Comparison of ENCODE assay signal across 11 mouse cellular contexts in genomic region chr6:108435467-108435866, GRCm38 (mm10).
DNase-seq lines count a peak whose midpoint lies in the region; ATAC-seq and TF ChIP-seq lines count a peak whose summit lies in the region.
"Had no signal": no experiment of that assay in that cellular context is flagged by ENCODE, and none has a peak within 500 bp of the region (broad histone marks: within the 10 kb centered on the region; RNA-seq: fewer than 3 reads in every experiment).

No protein-coding gene starts in this region.

- no peak for TF ChIP-seq CTCF in olfactory bulb, adult 2 months (IDR thresholded peaks at IDR 0.05; ENCODE audit: insufficient read depth, low read depth, low read length)

- peak overlapping the region; percentile 48 for H3K27ac ChIP-seq in hindbrain, embryonic 13.5 days
- no peak overlapping the region; the same call in 1 of the 2 replicates for H3K27ac ChIP-seq in hindbrain, embryonic 14.5 days
- H3K27ac ChIP-seq in midbrain, embryonic 14.5 days (replicated peaks; ENCODE audit: low read depth, low read length), result peak overlapping the region; percentile 17; the same call in 1 of the 2 replicates
- no peak overlapping the region for H3K27ac ChIP-seq in midbrain, embryonic 11.5 days (ENCODE audit: low read depth, low read length)
- H3K27ac ChIP-seq in embryonic facial prominence, embryonic 12.5 days, result peak overlapping the region; percentile 31; the same call in 1 of the 2 replicates
- peak overlapping the region; percentile 91 for H3K27ac ChIP-seq in olfactory bulb, adult 2 months (ENCODE audit: insufficient read depth, low read depth, low read length)
- H3K27ac ChIP-seq: intestine, embryonic 15.5 days; stomach, embryonic 15.5 days had no signal

- no peak overlapping the region for H3K9ac ChIP-seq in hindbrain, embryonic 13.5 days
- H3K9ac ChIP-seq in hindbrain, embryonic 14.5 days, result no peak overlapping the region
- no peak overlapping the region for H3K9ac ChIP-seq in midbrain, embryonic 14.5 days (replicated peaks; ENCODE audit: low read length)
- no peak overlapping the region for H3K9ac ChIP-seq in midbrain, embryonic 11.5 days (ENCODE audit: low read length)
- H3K9ac ChIP-seq in embryonic facial prominence, embryonic 12.5 days, result no peak overlapping the region
- H3K9ac ChIP-seq: intestine, embryonic 15.5 days; stomach, embryonic 15.5 days had no signal

- no peak for TF ChIP-seq POLR2A in olfactory bulb, adult 2 months (IDR thresholded peaks at IDR 0.05; ENCODE audit: insufficient read depth, low read depth, low read length)

- no peaks in the 10 kb centered on the region for H3K9me3 ChIP-seq in hindbrain, embryonic 13.5 days
- H3K9me3 ChIP-seq in hindbrain, embryonic 14.5 days (ENCODE audit: control insufficient read depth, low read length), result no peaks in the 10 kb centered on the region
- H3K9me3 ChIP-seq in midbrain, embryonic 14.5 days (ENCODE audit: control insufficient read depth, low read length), result no peaks in the 10 kb centered on the region
- H3K9me3 ChIP-seq in midbrain, embryonic 11.5 days (ENCODE audit: control insufficient read depth, low read length), result no peaks in the 10 kb centered on the region
- H3K9me3 ChIP-seq in embryonic facial prominence, embryonic 12.5 days, result no peaks in the 10 kb centered on the region
- H3K9me3 ChIP-seq: intestine, embryonic 15.5 days; stomach, embryonic 15.5 days had no signal

- WGBS in hindbrain, embryonic 13.5 days, result 51% methylated on average over 6 of the region's 6 CpGs
- 57% methylated on average over 6 of the region's 6 CpGs for WGBS in hindbrain, embryonic 14.5 days
- 56% methylated on average over 6 of the region's 6 CpGs for WGBS in midbrain, embryonic 14.5 days
- WGBS in midbrain, embryonic 11.5 days, result 63% methylated on average over 6 of the region's 6 CpGs
- WGBS in embryonic facial prominence, embryonic 12.5 days, result 57% methylated on average over 6 of the region's 6 CpGs
- WGBS in olfactory bulb, adult 2 months, result 47% methylated on average over 6 of the region's 6 CpGs

- no peak overlapping the region for H3K4me2 ChIP-seq in hindbrain, embryonic 13.5 days
- no peak overlapping the region for H3K4me2 ChIP-seq in hindbrain, embryonic 14.5 days (replicated peaks)
- H3K4me2 ChIP-seq in midbrain, embryonic 14.5 days (ENCODE audit: low read length), result no peak overlapping the region
- no peak overlapping the region for H3K4me2 ChIP-seq in midbrain, embryonic 11.5 days
- H3K4me2 ChIP-seq in embryonic facial prominence, embryonic 12.5 days (replicated peaks), result no peak overlapping the region
- H3K4me2 ChIP-seq: intestine, embryonic 15.5 days; stomach, embryonic 15.5 days had no signal

- no peaks in the 10 kb centered on the region for H3K27me3 ChIP-seq in hindbrain, embryonic 13.5 days
- H3K27me3 ChIP-seq in hindbrain, embryonic 14.5 days (ENCODE audit: control insufficient read depth, insufficient read depth, low read length), result no peaks in the 10 kb centered on the region
- no peaks in the 10 kb centered on the region for H3K27me3 ChIP-seq in midbrain, embryonic 14.5 days (ENCODE audit: control insufficient read depth, insufficient read depth, low read length)
- H3K27me3 ChIP-seq in midbrain, embryonic 11.5 days (ENCODE audit: control insufficient read depth, insufficient read depth, low read length), result no peaks in the 10 kb centered on the region
- no peaks in the 10 kb centered on the region for H3K27me3 ChIP-seq in embryonic facial prominence, embryonic 12.5 days
- H3K27me3 ChIP-seq: intestine, embryonic 15.5 days; stomach, embryonic 15.5 days had no signal

- no peaks in the 10 kb centered on the region for H3K36me3 ChIP-seq in hindbrain, embryonic 13.5 days
- no peaks in the 10 kb centered on the region for H3K36me3 ChIP-seq in hindbrain, embryonic 14.5 days (replicated peaks; ENCODE audit: control insufficient read depth, insufficient read depth)
- no peaks in the 10 kb centered on the region for H3K36me3 ChIP-seq in midbrain, embryonic 14.5 days (ENCODE audit: control insufficient read depth, insufficient read depth, low read length)
- H3K36me3 ChIP-seq in midbrain, embryonic 11.5 days (ENCODE audit: control insufficient read depth, insufficient read depth, low read length), result peaks cover 2% of the 10 kb centered on the region; the same call in 1 of the 2 replicates
- H3K36me3 ChIP-seq in embryonic facial prominence, embryonic 12.5 days, result no peaks in the 10 kb centered on the region

- peak; percentile 54; the same call in 1 of the 2 replicates for ATAC-seq in hindbrain, embryonic 13.5 days (ENCODE audit: low FRiP score)
- no peak for ATAC-seq in hindbrain, embryonic 14.5 days (ENCODE audit: low FRiP score)
- no peak for ATAC-seq in midbrain, embryonic 14.5 days (ENCODE audit: low FRiP score, low TSS enrichment)
- ATAC-seq in midbrain, embryonic 11.5 days (ENCODE audit: low FRiP score), result no peak
- ATAC-seq in embryonic facial prominence, embryonic 12.5 days (ENCODE audit: insufficient number of reproducible peaks, insufficient read depth, low FRiP score, low TSS enrichment), result no peak
- no peak for ATAC-seq in granulocyte monocyte progenitor cell, adult 5-6 weeks (replicated peaks; ENCODE audit: poor library complexity, severe bottlenecking)
- ATAC-seq: intestine, embryonic 15.5 days had no signal

- DNase-seq in hindbrain, embryonic 14.5 days (ENCODE audit: low spot score), result no peak
- peak; percentile 49 for DNase-seq in midbrain, embryonic 14.5 days
- DNase-seq in midbrain, embryonic 11.5 days (ENCODE audit: low spot score, missing footprints), result no peak
- no peak for DNase-seq in cerebellum, adult 9-11 months
- DNase-seq: cerebellum, adult 8-10 months had no signal

- H3K4me3 ChIP-seq in hindbrain, embryonic 13.5 days, result no peak overlapping the region
- no peak overlapping the region for H3K4me3 ChIP-seq in hindbrain, embryonic 14.5 days (replicated peaks; ENCODE audit: low read length)
- H3K4me3 ChIP-seq in midbrain, embryonic 14.5 days (replicated peaks; ENCODE audit: low read depth, low read length), result no peak overlapping the region
- no peak overlapping the region for H3K4me3 ChIP-seq in midbrain, embryonic 11.5 days (ENCODE audit: low read depth, low read length)
- H3K4me3 ChIP-seq in embryonic facial prominence, embryonic 12.5 days, result no peak overlapping the region
- H3K4me3 ChIP-seq in olfactory bulb, adult 2 months (ENCODE audit: insufficient read depth, low read depth, low read length), result no peak overlapping the region
- H3K4me3 ChIP-seq: intestine, embryonic 15.5 days; stomach, embryonic 15.5 days had no signal

- H3K4me1 ChIP-seq in hindbrain, embryonic 13.5 days (replicated peaks), result peaks cover 19% of the 10 kb centered on the region
- H3K4me1 ChIP-seq in hindbrain, embryonic 14.5 days (replicated peaks; ENCODE audit: control insufficient read depth, insufficient read depth, low read length), result peaks cover 7% of the 10 kb centered on the region; the same call in 1 of the 2 replicates
- H3K4me1 ChIP-seq in midbrain, embryonic 14.5 days (ENCODE audit: control insufficient read depth, insufficient read depth, low read length), result 0 out of 2 replicates have a peak, but pooled peaks cover 10% of the 10 kb centered on the region
- peaks cover 3% of the 10 kb centered on the region for H3K4me1 ChIP-seq in midbrain, embryonic 11.5 days (ENCODE audit: control insufficient read depth, insufficient read depth, low read length)
- H3K4me1 ChIP-seq in embryonic facial prominence, embryonic 12.5 days, result peaks cover 7% of the 10 kb centered on the region; the same call in 1 of the 2 replicates
- H3K4me1 ChIP-seq in olfactory bulb, adult 2 months (ENCODE audit: control insufficient read depth, insufficient read depth, low read length), result peaks cover 15% of the 10 kb centered on the region

Comparison
In these comparisons a context has a peak if more than half of its experiments do, and no peak if none do; other contexts are left out.
1. H3K27ac ChIP-seq: peak in hindbrain, embryonic 13.5 days (single experiment), midbrain, embryonic 14.5 days (single experiment), embryonic facial prominence, embryonic 12.5 days (single experiment) and olfactory bulb, adult 2 months (single experiment); none in hindbrain, embryonic 14.5 days (single experiment) and midbrain, embryonic 11.5 days (single experiment).